Mouse (Mus musculus): ENCODE measurements around the gene Odf4. TPM values are rescaled to one million over a fixed set of nuclear protein-coding genes. Genes with fewer than 3 reads are reported as not detected.
"Not testable (repeated sequence)": the region's sequence is repeated elsewhere in the genome, so short reads cannot be mapped to it uniquely, and the experiment has no call there.

The Odf4 gene
- polyA plus RNA-seq, 1 experiment from 2014 or later, result not detected

DNA sequence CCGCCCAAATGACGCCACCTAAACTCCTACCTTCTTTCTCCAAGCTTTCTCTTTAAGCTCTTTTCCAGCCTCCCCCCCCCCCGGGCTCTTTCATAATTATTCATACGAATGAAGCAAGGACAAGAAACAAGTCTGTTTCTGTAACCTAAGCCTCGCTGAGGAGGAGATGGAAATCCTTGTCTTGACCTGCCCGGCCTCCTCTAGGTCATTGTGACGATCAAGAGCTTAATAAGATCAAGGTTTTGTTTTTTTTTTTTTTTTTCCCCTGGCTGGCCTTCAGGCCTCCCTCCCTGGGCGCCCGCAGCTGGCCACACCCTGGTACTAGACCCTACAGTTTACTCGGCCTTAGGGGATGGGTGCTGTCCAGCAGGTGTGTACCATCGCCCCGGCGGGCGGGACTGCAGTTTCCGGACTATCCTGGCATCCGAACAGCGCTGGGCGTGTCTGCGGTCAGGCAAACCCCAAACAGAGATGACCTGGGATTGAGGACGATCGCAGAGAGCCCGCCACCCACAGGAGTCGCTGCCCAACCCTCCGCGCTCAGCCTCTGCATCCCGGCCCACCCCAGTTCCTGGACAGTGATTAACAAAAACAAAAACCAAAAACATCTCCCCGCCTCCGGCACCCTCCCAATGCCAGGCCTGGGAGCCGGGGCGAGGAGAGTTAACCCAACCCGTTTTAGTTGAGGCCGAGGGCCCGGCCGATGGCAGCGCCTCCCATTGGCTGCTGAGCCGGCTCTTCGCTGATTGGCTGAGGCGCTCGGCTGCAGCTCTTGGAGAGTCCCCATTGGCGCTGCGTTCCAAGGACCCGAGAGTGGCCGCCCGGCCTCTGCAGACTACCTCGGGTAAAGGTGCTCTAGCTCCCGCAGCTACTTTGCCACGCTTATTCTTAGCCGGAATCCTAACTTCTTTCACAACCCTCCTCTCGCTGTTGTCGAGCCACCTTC is 40.7 kb upstream of the Odf4 start, which contains the start of gene Slc25a35:
TSS of gene Slc25a35 (plus strand) at position 795 of the 946 bp plus-strand sequence.
- H3K9ac ChIP-seq, result peak within 1 kb of the TSS; percentile 50
- H3K36me3 ChIP-seq (ENCODE audit: insufficient read depth), result no peaks in the 10 kb centered on the region
- no peaks in the 10 kb centered on the region for H3K27me3 ChIP-seq (ENCODE audit: insufficient read depth, low read length)
- peak within 1 kb of the TSS; percentile 50 for H3K4me3 ChIP-seq (ENCODE audit: low read depth, low read length)
- ATAC-seq (ENCODE audit: insufficient read depth) (peak; percentile 97), DNase-seq (peak; percentile 96)
- under 1% methylated on average over 50 of the region's 50 CpGs for WGBS
- peak within 1 kb of the TSS; percentile 10; the same call in 1 of the 2 replicates for H3K27ac ChIP-seq (ENCODE audit: low read depth)
- H3K4me2 ChIP-seq, result peak within 1 kb of the TSS; percentile 83
- H3K4me1 ChIP-seq (ENCODE audit: insufficient read depth), result no peaks in the 10 kb centered on the region; the same call in 1 of the 2 replicates
- peak; percentile 31; the same call in 1 of the 2 replicates for TF ChIP-seq CTCF (IDR thresholded peaks at IDR 0.05; ENCODE audit: low read depth)
- H3K9me3 ChIP-seq (ENCODE audit: low read depth, low read length), result no peaks in the 10 kb centered on the region

DNA sequence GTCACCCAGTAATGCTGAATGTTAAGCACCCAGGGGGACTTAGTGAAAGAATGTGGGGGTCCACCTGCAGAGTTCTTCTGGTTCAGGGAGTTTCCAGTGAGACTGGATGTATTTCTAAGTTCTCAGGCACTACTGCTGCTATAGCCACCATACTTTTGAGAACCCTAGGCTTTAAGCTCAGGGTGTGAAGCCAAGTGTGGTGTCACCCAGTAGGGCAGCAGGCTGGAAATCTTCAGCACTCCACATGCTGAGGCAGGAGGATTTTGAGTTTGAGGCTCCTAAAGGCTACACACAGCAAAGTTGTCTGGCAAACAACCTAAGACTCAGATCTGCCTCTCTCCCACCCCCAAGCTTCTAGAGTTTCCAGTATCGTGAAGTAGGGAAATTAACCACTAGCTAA is 39.7 kb upstream of the Odf4 start:
- H3K4me3 ChIP-seq (ENCODE audit: low read depth, low read length), result no peak overlapping the region; the same call in 1 of the 2 replicates
- no peak for TF ChIP-seq CTCF (IDR thresholded peaks at IDR 0.05; ENCODE audit: low read depth)

GRCm38 (mm10) chr11:68965845-68966244 is 39.0 kb upstream of the Odf4 start:
- Histone ChIP-seq H3K27ac (ENCODE audit: low read depth) (no peak overlapping the region), H3K4me3 (ENCODE audit: low read depth, low read length) (no peak overlapping the region), H3K9me3 (ENCODE audit: low read depth, low read length) (no peaks in the 10 kb centered on the region), H3K4me2 (no peak overlapping the region), H3K4me1 (ENCODE audit: insufficient read depth) (no peaks in the 10 kb centered on the region), H3K9ac (no peak overlapping the region), H3K27me3 (ENCODE audit: insufficient read depth, low read length) (no peaks in the 10 kb centered on the region), H3K36me3 (ENCODE audit: insufficient read depth) (no peaks in the 10 kb centered on the region)
- ATAC-seq (ENCODE audit: insufficient read depth), result no peak
- 29% methylated on average over 3 of the region's 3 CpGs for WGBS
- TF ChIP-seq CTCF (IDR thresholded peaks at IDR 0.05; ENCODE audit: low read depth), result peak; percentile 64
- DNase-seq, result peak; percentile 84

More for the DNA sequence above, 39.7 kb upstream of the Odf4 start:
- Histone ChIP-seq H3K27me3 (ENCODE audit: insufficient read depth, low read length) (no peaks in the 10 kb centered on the region), H3K36me3 (ENCODE audit: insufficient read depth) (no peaks in the 10 kb centered on the region), H3K4me2 (0 out of 2 replicates have a peak overlapping the region, but pooled peaks have one; percentile 83), H3K9me3 (ENCODE audit: low read depth, low read length) (no peaks in the 10 kb centered on the region), H3K4me1 (ENCODE audit: insufficient read depth) (no peaks in the 10 kb centered on the region), H3K9ac (no peak overlapping the region), H3K27ac (ENCODE audit: low read depth) (no peak overlapping the region)
- ATAC-seq (ENCODE audit: insufficient read depth), result no peak
- WGBS, result 32% methylated on average over 1 of the region's 1 CpGs
- no peak for DNase-seq

DNA sequence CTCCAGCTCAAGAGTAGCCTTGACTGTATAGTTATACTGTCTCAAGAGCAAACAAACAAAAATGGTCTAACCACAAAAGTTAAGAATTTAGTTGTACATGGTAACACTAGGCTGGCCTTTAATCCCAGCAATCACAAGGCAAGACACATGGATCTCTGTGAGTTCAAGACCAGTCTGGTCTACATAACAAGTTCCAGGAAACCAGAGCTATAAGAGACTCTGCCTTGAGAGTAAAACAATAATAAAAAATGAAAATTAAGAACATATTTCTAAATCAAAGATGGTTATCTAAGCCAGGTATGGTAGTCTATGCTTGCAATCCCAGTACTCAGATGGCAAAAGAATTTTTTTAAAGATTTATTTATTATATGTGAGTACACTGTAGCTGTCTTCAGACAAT is 38.2 kb upstream of the Odf4 start:
- DNase-seq, result no peak
- no peak for ATAC-seq (ENCODE audit: insufficient read depth)
- no peak overlapping the region for H3K4me2 ChIP-seq
- no peaks in the 10 kb centered on the region for H3K9me3 ChIP-seq (ENCODE audit: low read depth, low read length)
- H3K27ac ChIP-seq (ENCODE audit: low read depth), result no peak overlapping the region
- H3K27me3 ChIP-seq (ENCODE audit: insufficient read depth, low read length), result no peaks in the 10 kb centered on the region
- no peak overlapping the region for H3K9ac ChIP-seq
- TF ChIP-seq CTCF (IDR thresholded peaks at IDR 0.05; ENCODE audit: low read depth), result no peak
- H3K4me1 ChIP-seq (ENCODE audit: insufficient read depth), result no peaks in the 10 kb centered on the region
- no peak overlapping the region for H3K4me3 ChIP-seq (ENCODE audit: low read depth, low read length)
- H3K36me3 ChIP-seq (ENCODE audit: insufficient read depth), result no peaks in the 10 kb centered on the region

- TF ChIP-seq CTCF (IDR thresholded peaks at IDR 0.05; ENCODE audit: low read depth), result no peak
- H3K9ac ChIP-seq, result no peak overlapping the region
- no peak for ATAC-seq (ENCODE audit: insufficient read depth)
- no peaks in the 10 kb centered on the region for H3K9me3 ChIP-seq (ENCODE audit: low read depth, low read length)
- no peak for DNase-seq
- no peak overlapping the region for H3K4me3 ChIP-seq (ENCODE audit: low read depth, low read length)
- 80% methylated on average over 2 of the region's 2 CpGs for WGBS
- no peaks in the 10 kb centered on the region for H3K36me3 ChIP-seq (ENCODE audit: insufficient read depth)
- no peaks in the 10 kb centered on the region for H3K27me3 ChIP-seq (ENCODE audit: insufficient read depth, low read length)
- no peak overlapping the region for H3K4me2 ChIP-seq
- H3K4me1 ChIP-seq (ENCODE audit: insufficient read depth), result no peaks in the 10 kb centered on the region
- H3K27ac ChIP-seq (ENCODE audit: low read depth), result no peak overlapping the region
These were observed 36.5 kb upstream of the Odf4 start for GRCm38 (mm10) chr11:68963405-68963804.

DNA sequence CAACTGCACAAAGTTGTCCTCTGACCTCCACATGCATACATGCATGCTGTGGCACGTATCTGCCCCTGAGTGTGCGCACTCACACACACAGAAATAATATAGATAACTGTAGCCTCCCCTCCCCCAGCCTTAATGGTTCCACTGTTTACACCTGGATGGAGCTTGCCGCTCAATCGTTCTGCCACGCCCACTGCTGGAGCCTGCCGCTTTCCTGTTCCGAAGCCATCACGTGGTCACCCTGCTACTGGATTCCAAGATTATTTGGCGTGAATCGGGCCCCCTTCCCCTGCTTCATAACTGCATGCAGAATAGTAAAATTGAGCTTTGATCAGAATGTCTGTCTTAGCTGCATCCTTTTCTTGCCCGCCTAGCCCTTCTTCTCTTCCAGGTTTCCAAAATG is 35.3 kb upstream of the Odf4 start:
- not testable (repeated sequence) for H3K9ac ChIP-seq; H3K36me3 ChIP-seq (ENCODE audit: insufficient read depth); H3K4me2 ChIP-seq; H3K9me3 ChIP-seq (ENCODE audit: low read depth, low read length); H3K27ac ChIP-seq (ENCODE audit: low read depth); H3K4me3 ChIP-seq (ENCODE audit: low read depth, low read length); H3K4me1 ChIP-seq (ENCODE audit: insufficient read depth); H3K27me3 ChIP-seq (ENCODE audit: insufficient read depth, low read length); ATAC-seq (ENCODE audit: insufficient read depth); DNase-seq
- 12% methylated on average over 11 of the region's 11 CpGs for WGBS

DNA sequence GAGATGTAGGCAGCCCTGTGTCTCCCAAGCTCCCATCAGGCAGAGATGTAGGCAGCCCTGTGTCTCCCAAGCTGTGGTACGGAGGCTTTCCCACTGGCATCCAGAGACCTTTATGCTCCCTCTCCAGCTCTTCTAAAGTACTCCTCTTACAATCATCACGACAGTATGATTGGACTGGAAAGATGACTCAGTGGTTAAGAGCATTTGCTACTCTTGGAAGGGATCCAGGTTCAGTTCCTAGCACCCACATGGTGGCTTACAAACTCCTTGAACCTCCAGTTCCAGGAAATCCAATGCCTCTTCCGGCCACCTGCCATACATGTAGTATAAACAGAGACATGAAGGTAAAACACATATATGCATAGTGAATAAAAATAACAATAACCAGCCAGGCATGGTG is 34.7 kb upstream of the Odf4 start:
- WGBS, result 63% methylated on average over 3 of the region's 3 CpGs
- H3K27me3 ChIP-seq (ENCODE audit: insufficient read depth, low read length), result 0 out of 2 replicates have a peak, but pooled peaks cover 3% of the 10 kb centered on the region
- H3K27ac ChIP-seq (ENCODE audit: low read depth), result no peak overlapping the region
- DNase-seq (no peak), ATAC-seq (ENCODE audit: insufficient read depth) (no peak)
- no peaks in the 10 kb centered on the region for H3K36me3 ChIP-seq (ENCODE audit: insufficient read depth)
- no peak overlapping the region for H3K4me2 ChIP-seq
- no peak for TF ChIP-seq CTCF (IDR thresholded peaks at IDR 0.05; ENCODE audit: low read depth)
- no peak overlapping the region for H3K9ac ChIP-seq
- H3K9me3 ChIP-seq (ENCODE audit: low read depth, low read length), result no peaks in the 10 kb centered on the region
- H3K4me1 ChIP-seq (ENCODE audit: insufficient read depth), result no peaks in the 10 kb centered on the region
- H3K4me3 ChIP-seq (ENCODE audit: low read depth, low read length), result no peak overlapping the region
